Mouse (Mus musculus): ENCODE results near the gene Ubash3a. TPM values are rescaled to one million over a fixed set of nuclear protein-coding genes. Genes with fewer than 3 reads are reported as not detected.

The Ubash3a gene
- polyA plus RNA-seq, 1 experiment: 1.6 TPM

DNA sequence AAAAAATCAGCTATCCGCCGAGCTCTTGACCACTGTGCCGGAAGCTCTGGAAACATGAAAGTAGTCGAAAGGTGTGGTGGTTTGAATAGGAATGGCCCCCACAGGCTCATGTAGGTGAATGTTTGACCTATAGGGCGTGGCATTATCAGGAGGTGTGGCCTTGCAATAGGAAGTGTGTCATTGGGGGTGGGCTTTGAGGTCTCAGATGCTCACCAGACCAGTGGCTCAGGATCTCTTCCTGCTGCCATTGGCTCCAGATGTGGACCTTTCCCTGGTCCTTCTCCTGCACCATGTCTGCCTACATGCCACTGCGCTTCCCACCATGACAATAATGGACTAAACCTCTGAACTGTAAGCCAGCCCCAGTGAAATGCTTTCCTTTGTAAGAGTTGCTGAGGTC is 4.2 kb downstream of the Ubash3a start:
- Histone ChIP-seq H3K4me3 (ENCODE audit: insufficient read depth, low read depth, low read length) (no peak overlapping the region), H3K27ac (ENCODE audit: insufficient read depth, low read depth, low read length) (no peak overlapping the region), H3K36me3 (ENCODE audit: control insufficient read depth, insufficient read depth, low read length) (no peaks in the 10 kb centered on the region), H3K4me1 (ENCODE audit: control insufficient read depth, insufficient read depth, low read length) (no peaks in the 10 kb centered on the region), H3K27me3 (replicated peaks; ENCODE audit: control insufficient read depth, insufficient read depth, low read length) (no peaks in the 10 kb centered on the region)
- DNase-seq: no peak
- TF ChIP-seq CTCF (conservative IDR thresholded peaks at IDR 0.05; ENCODE audit: insufficient read depth, insufficient read length, low read depth, low read length) (no peak), POLR2A (IDR thresholded peaks at IDR 0.05; ENCODE audit: low read depth, low read length) (no peak)
- 89% methylated on average over 6 of the region's 6 CpGs for WGBS

DNA sequence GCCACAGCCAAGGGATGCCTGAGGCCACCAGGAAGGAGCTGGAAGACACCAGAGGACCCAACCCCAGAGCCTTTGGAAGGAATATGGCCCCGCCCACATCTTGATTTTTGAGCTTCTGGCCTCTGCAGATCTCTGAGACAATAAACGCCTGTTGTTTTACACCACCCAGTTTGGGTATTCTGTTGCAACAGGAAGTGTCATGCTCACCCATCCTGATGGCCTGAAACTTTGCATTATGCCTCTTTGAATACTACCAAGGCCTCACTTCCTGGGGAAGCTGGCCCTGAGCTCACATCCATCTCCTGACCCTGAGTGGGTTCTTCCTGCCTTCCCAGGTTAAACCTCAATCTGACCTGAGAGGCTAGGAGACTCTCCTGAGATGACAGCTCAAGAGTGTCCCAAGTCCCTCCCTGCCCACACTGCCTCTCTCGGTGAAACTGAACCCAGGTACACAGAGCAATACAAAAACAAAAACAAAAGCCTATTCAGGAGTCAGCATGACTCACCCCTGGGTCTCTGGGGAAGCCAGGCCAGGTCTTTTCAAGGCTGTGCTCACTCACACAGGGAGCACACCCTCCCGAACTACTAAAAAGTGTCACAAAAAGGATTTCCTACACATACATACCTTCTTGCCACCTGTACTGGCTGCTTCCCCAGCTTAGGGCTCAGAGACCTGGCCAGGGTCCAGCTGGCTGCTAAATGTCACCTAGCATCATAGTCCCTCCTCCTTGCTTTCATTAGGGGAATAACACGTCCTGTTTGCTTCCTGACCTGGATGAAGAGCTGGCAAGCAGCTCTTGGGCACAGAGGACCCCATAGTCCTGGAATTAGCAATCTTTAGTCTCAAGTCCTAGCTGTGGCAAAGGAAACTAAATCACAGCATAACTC is 8.6 kb downstream of the Ubash3a start:
- Histone ChIP-seq H3K27me3 (replicated peaks; ENCODE audit: control insufficient read depth, insufficient read depth, low read length) (no peaks in the 10 kb centered on the region), H3K36me3 (ENCODE audit: control insufficient read depth, insufficient read depth, low read length) (no peaks in the 10 kb centered on the region), H3K27ac (ENCODE audit: insufficient read depth, low read depth, low read length) (no peak overlapping the region), H3K4me1 (ENCODE audit: control insufficient read depth, insufficient read depth, low read length) (no peaks in the 10 kb centered on the region), H3K4me3 (ENCODE audit: insufficient read depth, low read depth, low read length) (no peak overlapping the region)
- TF ChIP-seq CTCF (conservative IDR thresholded peaks at IDR 0.05; ENCODE audit: insufficient read depth, insufficient read length, low read depth, low read length) (no peak), POLR2A (IDR thresholded peaks at IDR 0.05; ENCODE audit: low read depth, low read length) (no peak)
- WGBS: 44% methylated on average over 5 of the region's 5 CpGs
- DNase-seq: peak; percentile 20

GRCm38 (mm10) chr17:31222810-31223310 is 15.2 kb downstream of the Ubash3a start:
- DNase-seq: no peak
- Histone ChIP-seq H3K4me1 (ENCODE audit: control insufficient read depth, insufficient read depth, low read length) (no peaks in the 10 kb centered on the region), H3K36me3 (ENCODE audit: control insufficient read depth, insufficient read depth, low read length) (no peaks in the 10 kb centered on the region), H3K27me3 (replicated peaks; ENCODE audit: control insufficient read depth, insufficient read depth, low read length) (no peaks in the 10 kb centered on the region), H3K4me3 (ENCODE audit: insufficient read depth, low read depth, low read length) (no peak overlapping the region), H3K27ac (ENCODE audit: insufficient read depth, low read depth, low read length) (no peak overlapping the region)
- WGBS: 76% methylated on average over 4 of the region's 4 CpGs
- TF ChIP-seq CTCF (conservative IDR thresholded peaks at IDR 0.05; ENCODE audit: insufficient read depth, insufficient read length, low read depth, low read length): no peak
- no peak for TF ChIP-seq POLR2A (IDR thresholded peaks at IDR 0.05; ENCODE audit: low read depth, low read length)

GRCm38 (mm10) chr17:31223835-31224234 is 16.2 kb downstream of the Ubash3a start:
- DNase-seq: peak; percentile 9
- no peaks in the 10 kb centered on the region for H3K4me1 ChIP-seq (ENCODE audit: control insufficient read depth, insufficient read depth, low read length)
- no peak for TF ChIP-seq CTCF (conservative IDR thresholded peaks at IDR 0.05; ENCODE audit: insufficient read depth, insufficient read length, low read depth, low read length)
- TF ChIP-seq POLR2A (IDR thresholded peaks at IDR 0.05; ENCODE audit: low read depth, low read length): no peak
- H3K4me3 ChIP-seq (ENCODE audit: insufficient read depth, low read depth, low read length): no peak overlapping the region
- no peaks in the 10 kb centered on the region for H3K27me3 ChIP-seq (replicated peaks; ENCODE audit: control insufficient read depth, insufficient read depth, low read length)
- H3K36me3 ChIP-seq (ENCODE audit: control insufficient read depth, insufficient read depth, low read length): no peaks in the 10 kb centered on the region
- 58% methylated on average over 7 of the region's 7 CpGs for WGBS
- no peak overlapping the region for H3K27ac ChIP-seq (ENCODE audit: insufficient read depth, low read depth, low read length)

- no peak overlapping the region for H3K27ac ChIP-seq (ENCODE audit: insufficient read depth, low read depth, low read length)
- H3K4me1 ChIP-seq (ENCODE audit: control insufficient read depth, insufficient read depth, low read length): no peaks in the 10 kb centered on the region
- TF ChIP-seq CTCF (conservative IDR thresholded peaks at IDR 0.05; ENCODE audit: insufficient read depth, insufficient read length, low read depth, low read length) (no peak), POLR2A (IDR thresholded peaks at IDR 0.05; ENCODE audit: low read depth, low read length) (no peak)
- no peaks in the 10 kb centered on the region for H3K36me3 ChIP-seq (ENCODE audit: control insufficient read depth, insufficient read depth, low read length)
- H3K27me3 ChIP-seq (replicated peaks; ENCODE audit: control insufficient read depth, insufficient read depth, low read length): no peaks in the 10 kb centered on the region
- 75% methylated on average over 8 of the region's 8 CpGs for WGBS
- DNase-seq: no peak
- H3K4me3 ChIP-seq (ENCODE audit: insufficient read depth, low read depth, low read length): no peak overlapping the region
Measured at GRCm38 (mm10) chr17:31224591-31224990, 16.9 kb downstream of the Ubash3a start.

DNA sequence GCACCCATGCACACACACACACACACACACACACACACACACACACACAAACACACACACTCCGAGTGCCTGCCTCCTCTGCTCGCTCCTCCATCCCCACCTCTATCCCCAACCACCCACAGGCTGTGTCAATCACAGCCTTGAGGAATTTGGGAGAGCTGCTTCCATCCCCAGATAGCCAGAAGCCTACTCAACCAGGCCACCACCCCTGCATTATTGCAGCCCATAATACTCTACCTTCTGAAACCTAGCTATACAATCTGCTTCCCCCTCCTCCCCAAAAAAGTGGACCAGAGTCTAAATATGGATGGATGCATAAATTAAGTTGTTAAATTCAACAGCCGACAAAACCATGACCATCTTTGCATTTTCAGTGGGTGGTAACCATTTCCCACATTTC is 18.7 kb downstream of the Ubash3a start:
- H3K27ac ChIP-seq (ENCODE audit: insufficient read depth, low read depth, low read length): no peak overlapping the region
- H3K27me3 ChIP-seq (replicated peaks; ENCODE audit: control insufficient read depth, insufficient read depth, low read length): no peaks in the 10 kb centered on the region
- WGBS: 80% methylated on average over 3 of the region's 3 CpGs
- no peaks in the 10 kb centered on the region for H3K36me3 ChIP-seq (ENCODE audit: control insufficient read depth, insufficient read depth, low read length)
- H3K4me1 ChIP-seq (ENCODE audit: control insufficient read depth, insufficient read depth, low read length): no peaks in the 10 kb centered on the region
- H3K4me3 ChIP-seq (ENCODE audit: insufficient read depth, low read depth, low read length): no peak overlapping the region
- no peak for DNase-seq
- TF ChIP-seq POLR2A (IDR thresholded peaks at IDR 0.05; ENCODE audit: low read depth, low read length) (no peak), CTCF (conservative IDR thresholded peaks at IDR 0.05; ENCODE audit: insufficient read depth, insufficient read length, low read depth, low read length) (no peak)

- no peaks in the 10 kb centered on the region for H3K27me3 ChIP-seq (replicated peaks; ENCODE audit: control insufficient read depth, insufficient read depth, low read length)
- no peak for DNase-seq
- no peaks in the 10 kb centered on the region for H3K36me3 ChIP-seq (ENCODE audit: control insufficient read depth, insufficient read depth, low read length)
- no peak overlapping the region for H3K27ac ChIP-seq (ENCODE audit: insufficient read depth, low read depth, low read length)
- no peaks in the 10 kb centered on the region for H3K4me1 ChIP-seq (ENCODE audit: control insufficient read depth, insufficient read depth, low read length)
- no peak for TF ChIP-seq CTCF (conservative IDR thresholded peaks at IDR 0.05; ENCODE audit: insufficient read depth, insufficient read length, low read depth, low read length)
- TF ChIP-seq POLR2A (IDR thresholded peaks at IDR 0.05; ENCODE audit: low read depth, low read length): no peak
- WGBS: 77% methylated on average over 7 of the region's 7 CpGs
- no peak overlapping the region for H3K4me3 ChIP-seq (ENCODE audit: insufficient read depth, low read depth, low read length)
Measured at GRCm38 (mm10) chr17:31226931-31227330, 19.3 kb downstream of the Ubash3a start.

All from kidney, adult 2 months (tissue).